Mouse (Mus musculus): ENCODE measurements at regions not wholly inside any gene's neighbourhood (a gene's known extent, or its start where the extent isn't known, plus 50 kb on each side); places are given as distances from the start of the nearest gene placed in this dataset.

GRCm38 (mm10) chrX:104762377-104762776 is 91.5 kb upstream of the Zdhhc15 start:
- DNase-seq (ENCODE audit: low read depth), result no peak

DNA sequence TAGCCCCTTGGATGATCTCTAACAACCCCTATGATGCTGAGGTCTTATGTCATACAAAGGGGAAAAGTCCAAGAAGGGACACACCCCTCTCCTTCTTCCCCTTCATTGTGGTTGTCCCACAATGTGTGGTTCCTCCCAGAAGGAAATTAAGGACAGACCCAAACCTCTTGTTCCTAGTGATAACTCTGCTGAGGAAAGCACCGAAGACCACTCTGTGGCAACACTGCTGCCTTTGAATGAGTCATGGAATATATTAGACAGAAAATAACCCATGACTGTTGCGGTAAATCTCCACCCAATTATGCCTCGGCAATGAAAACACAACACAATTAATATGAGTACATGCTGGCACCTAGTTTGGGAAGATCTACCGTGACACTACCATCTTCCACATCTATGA is 89.4 kb upstream of the Zdhhc15 start:
- peak; percentile 88 for DNase-seq (ENCODE audit: low read depth)

DNA sequence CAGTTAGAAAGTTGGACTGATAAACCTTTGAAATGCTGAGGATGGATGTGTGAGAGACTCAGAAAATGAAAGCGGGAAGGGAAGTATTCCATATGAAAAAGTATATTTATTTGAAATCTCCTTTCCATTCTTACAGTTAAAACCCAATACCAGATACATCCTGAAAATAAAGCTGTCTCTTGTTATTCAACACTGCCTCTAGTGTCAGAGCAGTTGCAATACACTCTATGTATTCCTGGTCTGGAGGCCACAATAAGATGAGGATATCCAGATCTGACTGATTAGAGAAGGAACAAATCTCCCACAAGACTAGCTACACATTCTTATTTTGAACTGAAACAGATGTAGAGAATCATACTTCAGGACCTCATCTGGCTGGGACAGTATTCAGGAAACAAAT is 78.5 kb upstream of the Zdhhc15 start:
- DNase-seq (ENCODE audit: low read depth), result peak; percentile 7

All from 416B (cell line).